Mouse (Mus musculus) embryo, embryonic 11.5 days (tissue): Measurements from ENCODE around the gene Gm37240.

ENCODE experiments used
- DNase-seq: peaks from one replicate; pipeline ENCODE4 v3.0.0-alpha.2; 2012; ENCODE audit warnings: low read depth, low spot score

The Gm37240 gene

DNA sequence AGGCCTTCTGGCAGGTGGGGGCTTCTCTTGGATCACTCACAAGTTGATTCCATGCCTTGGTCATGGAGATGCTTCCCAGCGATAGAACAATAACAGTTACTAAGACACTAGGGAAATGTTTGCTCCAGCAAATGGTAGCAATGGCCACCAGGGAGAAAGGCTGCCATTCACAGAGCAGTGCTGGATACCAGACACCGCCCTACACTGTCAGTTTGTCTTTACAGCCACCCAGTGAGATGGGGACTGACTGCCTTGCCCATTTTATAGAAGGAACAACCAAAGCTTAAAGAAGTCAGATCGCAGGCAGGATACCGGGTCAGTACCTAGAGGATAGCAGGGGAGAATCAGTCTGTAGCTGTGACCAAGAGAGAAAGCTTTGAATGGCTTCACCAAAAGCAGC is 129.9 kb downstream of the Gm37240 start:
- DNase-seq = no peak

DNA sequence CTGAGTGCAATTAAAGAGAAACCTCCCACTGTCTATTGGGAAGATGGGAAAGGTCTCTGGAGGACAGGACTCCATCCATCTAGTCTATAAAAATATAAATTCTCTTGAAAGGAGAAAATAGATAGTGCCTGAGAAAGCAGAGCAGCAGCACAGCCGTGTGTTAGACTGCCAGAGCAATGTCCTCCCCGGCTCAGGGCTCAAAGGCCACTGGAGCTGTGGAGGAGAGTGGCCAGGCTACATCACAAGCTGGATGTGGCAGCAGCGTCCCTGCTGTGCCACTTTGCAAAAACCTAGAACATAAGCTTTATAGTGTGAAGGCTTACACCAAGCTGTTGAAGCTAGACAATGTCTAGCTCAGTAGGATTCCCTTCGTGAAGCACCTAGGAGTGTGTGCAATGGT is 138.0 kb downstream of the Gm37240 start:
- DNase-seq = no peak

- peak; percentile 7 for DNase-seq
Measured at GRCm38 (mm10) chr3:85748863-85749262, 138.5 kb downstream of the Gm37240 start.

- peak; percentile 8 for DNase-seq
Measured at GRCm38 (mm10) chr3:85746116-85746515, 141.2 kb downstream of the Gm37240 start.

GRCm38 (mm10) chr3:85741767-85742166 is 145.6 kb downstream of the Gm37240 start:
- no peak for DNase-seq

- DNase-seq = no peak
Measured at GRCm38 (mm10) chr3:85738591-85738990, 148.7 kb downstream of the Gm37240 start.

- no peak for DNase-seq
Measured at GRCm38 (mm10) chr3:85733939-85734729, 153.2 kb downstream of the Gm37240 start.

- DNase-seq = no peak
Measured at GRCm38 (mm10) chr3:85727171-85727570, 160.1 kb downstream of the Gm37240 start.

GRCm38 (mm10) chr3:85725971-85726370 is 161.3 kb downstream of the Gm37240 start:
- DNase-seq = no peak

DNA sequence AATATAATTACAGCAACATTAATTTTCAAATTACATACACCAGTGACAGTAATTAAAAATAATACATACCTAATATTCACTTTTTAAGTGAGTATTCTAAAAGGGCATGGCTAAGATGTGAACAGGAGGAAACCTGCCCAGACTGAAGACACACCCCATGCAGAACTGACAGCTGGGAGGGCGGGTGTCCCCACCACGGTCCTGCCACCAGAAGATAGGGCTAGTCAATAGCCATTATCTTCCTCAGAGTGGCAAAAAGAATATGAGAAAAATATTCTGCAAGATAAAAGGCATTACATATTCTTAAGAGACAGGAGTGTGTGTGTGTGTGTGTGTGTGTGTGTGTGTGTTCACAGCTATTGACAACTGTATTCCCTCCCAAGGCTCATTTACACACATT is 162.2 kb downstream of the Gm37240 start:
- DNase-seq = no peak

DNA sequence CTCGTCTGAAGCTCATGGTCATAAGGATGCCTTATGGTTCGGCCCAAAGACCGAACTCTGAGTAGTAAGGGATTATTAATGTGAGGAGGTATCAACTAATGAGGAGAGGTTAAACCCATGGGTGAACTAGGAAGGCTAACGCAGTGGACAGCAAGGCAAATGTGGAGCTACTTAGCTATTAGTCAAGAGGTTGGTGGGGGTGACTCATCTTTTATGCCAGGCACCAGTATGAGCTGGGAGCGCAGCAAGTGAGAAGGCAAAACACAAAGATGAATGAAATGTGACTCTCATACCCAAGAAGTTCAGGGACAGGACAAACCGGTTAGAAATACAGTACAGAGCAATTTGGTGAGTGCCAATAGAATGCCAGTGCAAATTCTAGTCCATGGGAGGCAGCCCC is 164.7 kb downstream of the Gm37240 start:
- no peak for DNase-seq

GRCm38 (mm10) chr3:85715764-85716297 is 171.5 kb downstream of the Gm37240 start:
- no peak for DNase-seq

DNA sequence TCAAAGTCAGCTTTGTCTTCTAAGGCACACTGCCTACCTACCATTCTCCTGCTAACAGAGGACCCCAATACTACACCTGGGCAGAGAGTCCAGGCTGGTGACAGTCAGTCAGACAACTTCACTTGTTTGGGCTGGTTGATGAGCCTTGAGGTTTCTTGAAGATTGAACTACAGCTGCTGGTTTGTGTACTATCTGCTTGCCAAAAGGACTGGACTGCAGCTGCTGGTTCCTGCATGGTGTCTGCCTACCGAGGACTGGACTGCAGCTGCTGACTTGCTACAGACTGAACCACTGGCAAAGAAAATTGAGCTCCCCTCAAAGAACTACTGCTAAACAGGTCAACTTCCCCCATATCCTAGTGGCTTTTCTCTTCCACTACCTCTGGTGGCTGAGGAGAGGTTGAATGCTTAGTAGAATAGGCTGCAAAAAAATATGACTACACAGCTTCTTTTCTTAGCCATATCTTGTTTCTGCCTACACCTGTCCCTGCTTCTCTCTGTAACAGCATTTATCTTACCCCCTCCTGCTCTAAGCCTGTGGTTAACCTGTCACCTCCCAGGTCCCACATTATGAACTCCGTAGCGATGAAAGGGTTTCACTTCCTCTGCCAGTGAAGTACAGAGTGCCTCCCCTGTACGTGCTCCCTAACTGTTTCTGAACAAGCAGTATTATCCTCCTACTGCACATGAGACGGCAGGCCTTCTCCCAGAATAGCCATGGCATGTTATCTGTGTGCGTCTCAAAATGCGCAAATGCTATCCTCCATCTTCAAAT is 173.2 kb downstream of the Gm37240 start:
- DNase-seq = no peak

GRCm38 (mm10) chr3:85710695-85711094 is 176.6 kb downstream of the Gm37240 start:
- no peak for DNase-seq

GRCm38 (mm10) chr3:85707421-85707820 is 179.9 kb downstream of the Gm37240 start:
- DNase-seq = peak; percentile 27

DNA sequence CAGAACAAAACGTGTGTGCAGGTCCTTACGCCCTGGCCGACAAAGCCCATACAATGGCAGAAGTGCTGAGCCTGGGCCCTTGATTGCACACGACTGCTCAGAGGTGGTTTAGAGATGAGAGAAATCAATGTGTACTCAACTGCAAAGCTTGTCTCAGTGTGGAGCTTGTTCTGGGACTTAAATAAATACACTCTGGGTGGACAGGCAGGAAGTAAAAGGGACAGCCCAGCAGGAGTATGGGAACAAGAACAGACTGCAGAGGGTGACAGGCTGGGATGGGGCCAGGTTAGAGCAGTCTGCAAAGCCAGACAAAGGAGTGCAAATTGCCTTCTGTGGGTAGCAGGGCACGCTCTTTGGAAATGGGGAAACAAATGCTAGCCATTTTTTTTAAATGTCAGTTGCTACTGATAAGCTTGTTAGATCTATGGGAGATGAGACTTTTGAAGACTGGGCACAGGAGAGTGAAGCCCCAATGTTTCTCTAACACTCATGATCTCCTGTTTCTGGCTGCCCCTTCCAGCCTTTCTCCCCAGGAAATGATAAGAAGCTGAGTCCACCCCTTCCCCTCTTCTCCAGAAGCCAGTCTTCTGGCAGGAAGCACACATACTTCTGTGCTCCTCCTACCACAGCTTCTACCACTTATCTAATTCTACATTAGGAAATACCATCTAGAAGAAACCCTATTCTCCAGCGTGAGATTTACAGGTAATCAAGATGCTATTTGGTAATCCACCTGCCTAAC is 184.0 kb downstream of the Gm37240 start:
- DNase-seq = no peak

DNA sequence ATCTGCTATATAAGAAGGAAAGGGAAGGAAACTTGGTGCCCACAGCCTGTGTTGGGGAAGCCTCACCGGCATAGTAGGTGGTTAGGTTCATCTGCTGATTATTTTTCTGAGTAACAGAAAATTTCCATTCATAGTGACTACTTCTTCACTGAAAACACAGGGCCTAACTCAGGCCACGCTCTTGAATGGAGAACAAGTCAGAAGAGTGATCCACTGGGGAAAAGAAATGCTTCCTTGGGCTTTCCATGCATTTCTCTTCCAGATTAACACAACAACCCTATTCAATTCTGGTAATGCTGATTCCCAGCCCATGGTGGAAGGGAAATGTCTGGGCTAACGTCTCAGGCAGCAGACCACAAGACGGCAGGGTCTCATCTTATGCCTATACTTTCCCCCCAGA is 188.8 kb downstream of the Gm37240 start:
- DNase-seq = no peak

DNA sequence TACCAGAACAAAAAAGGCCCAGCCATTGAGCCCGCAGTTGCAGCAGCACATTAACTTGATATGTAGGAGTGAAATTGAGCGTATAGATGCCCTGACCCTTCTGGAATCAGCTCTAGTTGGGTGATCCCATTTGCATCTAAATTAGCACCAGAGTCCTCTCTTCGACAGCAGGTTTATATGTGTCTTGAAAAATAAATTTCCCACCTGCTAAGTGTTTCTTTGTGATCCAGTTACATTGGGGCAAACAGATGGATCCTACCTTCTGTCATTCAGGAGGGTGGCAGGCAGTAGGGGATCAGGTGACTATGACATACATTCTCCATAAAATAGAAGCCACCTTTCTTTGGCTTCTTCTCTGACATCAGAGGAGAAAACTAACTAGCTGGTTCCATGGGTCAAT is 192.3 kb downstream of the Gm37240 start:
- no peak for DNase-seq

DNA sequence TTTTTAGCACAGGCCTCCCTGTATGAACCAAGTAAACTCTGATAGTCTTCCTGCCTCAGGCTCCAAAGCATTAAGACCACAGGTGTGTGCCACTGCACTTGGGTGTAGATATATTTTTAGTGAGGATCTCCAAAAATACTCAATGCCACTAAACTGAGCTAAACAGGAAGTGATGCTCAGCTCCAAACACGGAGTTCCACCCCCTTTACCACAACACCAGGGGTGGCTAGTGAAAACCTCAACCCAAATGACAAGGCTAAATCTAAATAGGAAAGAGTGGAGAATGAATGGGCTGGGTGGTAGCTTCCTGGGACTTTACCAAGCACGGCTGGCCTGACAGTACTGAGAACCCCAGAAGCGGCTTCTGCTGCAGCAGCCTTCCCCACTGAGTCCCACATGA is 194.3 kb downstream of the Gm37240 start:
- no peak for DNase-seq

GRCm38 (mm10) chr3:85691134-85691533 is 196.2 kb downstream of the Gm37240 start:
- DNase-seq = no peak

- DNase-seq = no peak
Measured at GRCm38 (mm10) chr3:85688341-85688740, 199.0 kb downstream of the Gm37240 start.

DNA sequence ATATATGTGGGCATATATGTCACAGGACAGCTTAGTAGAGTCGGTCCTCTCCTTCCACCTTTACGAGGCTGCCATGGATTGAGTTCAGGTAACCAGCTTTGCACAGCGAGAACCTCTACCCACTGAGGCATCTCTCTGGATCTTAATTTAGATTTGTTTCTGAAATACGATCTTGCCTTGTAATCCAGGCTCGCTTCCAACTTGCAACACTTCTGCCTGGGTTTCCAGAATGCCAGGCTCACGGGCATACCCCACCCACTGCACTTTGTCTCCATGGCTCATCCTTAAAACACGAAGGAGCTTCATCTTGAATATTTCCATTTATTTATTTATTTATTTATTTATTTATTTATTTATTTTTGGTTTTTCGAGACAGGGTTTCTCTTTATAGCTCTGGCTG is 202.0 kb downstream of the Gm37240 start:
- DNase-seq = no peak
